Mouse (Mus musculus) CH12.LX (cell line): ENCODE measurements around the gene Macrod2.

Experiments used
- CHD1 ChIP-seq: IDR thresholded peaks from 2 replicates; pipeline ENCODE4 v1.6.1; 2012; ENCODE audit warnings: low read depth, low read length, improper control_type of control experiment, inconsistent platforms
- CTCF ChIP-seq, 2 experiments: IDR thresholded peaks in 1 of 2; conservative IDR thresholded peaks in 1 of 2; 2 replicates each; pipeline ENCODE4 v1.5.1; 2011 to 2012; ENCODE audit warnings: low read depth in 2 of 2, low read length in 2 of 2, improper control_type of control experiment in 1 of 2, inconsistent platforms in 1 of 2, mild to moderate bottlenecking in 1 of 2, moderate library complexity in 1 of 2
- ETS1 ChIP-seq: conservative IDR thresholded peaks from 2 replicates; pipeline ENCODE4 v1.6.1; 2012; ENCODE audit warnings: low read depth, mild to moderate bottlenecking, inconsistent platforms, low read length, improper control_type of control experiment, moderate library complexity
- KAT2A ChIP-seq: IDR thresholded peaks from 2 replicates; pipeline ENCODE4 v1.6.1; 2012; ENCODE audit warnings: low read length, improper control_type of control experiment, inconsistent platforms; ENCODE audit not compliant: insufficient replicate concordance
- MAFK ChIP-seq: IDR thresholded peaks from 2 replicates; pipeline ENCODE4 v1.6.1; 2011; ENCODE audit warnings: low read length, improper control_type of control experiment; ENCODE audit not compliant: insufficient replicate concordance
- MAZ ChIP-seq: IDR thresholded peaks from 2 replicates; pipeline ENCODE4 v1.6.1; 2012; ENCODE audit warnings: low read depth, mild to moderate bottlenecking, inconsistent platforms, low read length, improper control_type of control experiment, moderate library complexity
- NRF1 ChIP-seq: IDR thresholded peaks from 2 replicates; pipeline ENCODE4 v1.6.1; 2014; ENCODE audit warnings: low read depth, mild to moderate bottlenecking, inconsistent platforms, low read length, improper control_type of control experiment, moderate library complexity
- POLR2A ChIP-seq: IDR thresholded peaks from 2 replicates; pipeline ENCODE4 v1.6.1; 2011; ENCODE audit warnings: low read depth, mild to moderate bottlenecking, improper control_type of control experiment, low read length
- POLR2AphosphoS2 ChIP-seq: IDR thresholded peaks from 2 replicates; pipeline ENCODE4 v1.6.1; 2011; ENCODE audit warnings: low read depth, low read length, improper control_type of control experiment
- TCF12 ChIP-seq: IDR thresholded peaks from 2 replicates; pipeline ENCODE4 v1.6.1; 2014; ENCODE audit warnings: low read depth, mild to moderate bottlenecking, inconsistent platforms, low read length, improper control_type of control experiment

DNA sequence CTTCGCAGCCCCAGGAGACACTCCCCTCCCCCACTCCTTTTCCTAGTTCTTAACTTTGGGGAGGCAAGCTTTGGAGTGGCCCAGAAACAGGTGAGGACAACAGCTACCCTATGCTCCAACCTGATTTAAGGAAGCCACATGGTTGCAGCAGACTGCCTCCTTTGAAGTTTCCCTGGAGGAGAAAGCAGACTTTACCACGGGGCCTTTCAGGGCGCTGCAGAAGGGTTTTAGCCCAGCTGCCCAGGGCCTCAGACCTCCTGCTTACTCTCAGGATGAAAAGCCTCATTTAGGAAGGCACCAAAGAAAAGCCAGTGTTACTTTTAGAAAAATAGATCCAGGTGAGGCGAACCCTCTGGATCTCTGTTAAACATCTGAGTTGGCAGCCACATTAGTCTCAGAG, 1333.9 kb downstream of the Macrod2 start:
- no peak for TF ChIP-seq NRF1
- no peak for TF ChIP-seq CTCF (conservative IDR thresholded peaks at IDR 0.05 in 1 of 2, IDR thresholded peaks at IDR 0.05 in 1 of 2; ENCODE audit: low read depth in 2 of 2, low read length in 2 of 2)
- TF ChIP-seq MAFK = no peak
- no peak for TF ChIP-seq ETS1
- TF ChIP-seq MAZ = no peak
- TF ChIP-seq POLR2A = no peak
- TF ChIP-seq TCF12 = no peak
- no peak for TF ChIP-seq POLR2AphosphoS2
- TF ChIP-seq CHD1 = no peak
- no peak for TF ChIP-seq KAT2A
